Mouse (Mus musculus) R1 (cell line): ENCODE data around the gene Olfr596.
"Not testable (repeated sequence)": the region's sequence is repeated elsewhere in the genome, so short reads cannot be mapped to it uniquely, and the experiment has no call there.

ENCODE experiments used
- DNase-seq: peaks from one replicate; pipeline ENCODE4 v3.0.0-alpha.2; 2018; ENCODE audit warnings: low read depth, low spot score

The Olfr596 gene

DNA sequence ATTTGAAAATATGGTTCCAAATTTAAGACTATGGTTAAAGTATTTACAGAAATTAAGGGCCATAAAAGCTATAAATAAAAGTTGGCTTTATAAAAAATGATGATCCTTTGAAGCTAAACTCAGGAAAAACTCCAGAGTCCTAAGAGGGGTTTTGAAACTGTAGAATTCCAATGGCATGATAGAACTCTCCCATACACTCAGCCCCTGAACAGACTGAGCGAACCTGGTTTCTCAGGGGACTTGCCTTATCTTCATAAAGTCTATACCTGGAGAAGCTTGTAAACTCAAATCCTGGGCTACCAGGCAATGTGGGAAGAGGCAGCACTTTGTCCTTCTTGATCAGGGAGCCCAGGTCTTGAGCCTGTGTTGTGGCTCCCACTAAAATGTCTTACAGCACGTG is at the start of gene Olfr596:
Gene Olfr596 (plus strand): TSS at position 301 of the 400 bp plus-strand sequence.
- DNase-seq, result not testable (repeated sequence)

DNA sequence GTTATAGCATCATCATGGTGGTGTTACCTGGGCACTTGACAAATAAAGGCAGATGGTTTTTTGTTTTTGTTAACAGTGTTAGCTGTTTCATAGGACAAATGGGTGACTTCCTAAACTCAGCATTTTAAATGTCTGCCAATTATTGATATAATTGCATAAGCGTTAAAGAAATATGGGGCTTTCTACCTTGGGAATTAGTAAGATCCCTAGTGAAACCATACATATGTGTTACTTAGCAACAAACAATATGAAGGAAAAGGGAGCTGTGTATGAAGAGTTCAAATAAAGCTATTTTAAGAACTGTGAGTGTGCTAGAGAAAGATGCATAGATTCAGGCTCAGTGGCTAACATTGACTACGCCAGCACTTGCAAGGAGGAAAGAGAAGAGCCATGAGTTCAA is 10.6 kb downstream of the Olfr596 start, which contains the start of gene Olfr597:
Gene Olfr597 (plus strand): TSS at position 301 of the 400 bp plus-strand sequence.
- not testable (repeated sequence) for DNase-seq

DNA sequence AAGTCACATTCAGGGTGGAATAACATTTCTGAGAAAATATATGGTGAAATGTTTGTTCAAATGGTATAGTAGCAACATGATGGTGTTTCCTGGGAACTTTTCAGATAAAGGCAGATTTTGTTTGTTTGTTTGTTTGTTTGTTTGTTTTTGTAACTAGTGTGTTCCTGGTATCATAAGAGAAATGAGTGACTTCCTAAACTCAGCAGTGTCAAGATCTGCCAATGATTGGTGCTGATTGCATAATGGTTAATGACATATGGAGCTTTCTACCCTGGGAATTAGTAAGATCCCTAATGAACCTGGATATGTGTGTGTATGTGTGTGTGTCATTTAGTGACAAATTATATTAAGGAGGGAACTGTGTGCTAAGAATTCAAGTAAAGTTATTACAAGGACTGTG is 17.8 kb downstream of the Olfr596 start, which contains the start of gene Olfr598:
Gene Olfr598 (plus strand): TSS at position 301 of the 400 bp plus-strand sequence.
- no peak for DNase-seq

GRCm38 (mm10) chr7:103335617-103336016 is 30.2 kb downstream of the Olfr596 start, which contains the start of gene Olfr599:
Olfr599 (plus strand) TSS chr7:103335917.
- DNase-seq, result no peak

GRCm38 (mm10) chr7:103349569-103349968 is 44.1 kb downstream of the Olfr596 start, which contains the start of gene Olfr600:
Olfr600 (minus strand) TSS chr7:103349669.
- no peak for DNase-seq
